Mouse (Mus musculus): ENCODE data around the gene Kctd6. TPM values are rescaled to one million over a fixed set of nuclear protein-coding genes. Genes with fewer than 3 reads are reported as not detected.

Kctd6 gene
- 1.1 and 1.4 TPM in 2 replicates for polyA plus RNA-seq (2012)

GRCm38 (mm10) chr14:8213803-8214224 lies at the start of gene Kctd6:
Gene Kctd6, plus strand, starts transcription at chr14:8214140.

GRCm38 (mm10) chr14:8172507-8173410 lies 41.2 kb upstream of the Kctd6 start, which contains the start of gene Pdhb:
Gene Pdhb, minus strand, starts transcription at chr14:8173025.

GRCm38 (mm10) chr14:8259166-8259565 lies 45.2 kb downstream of the Kctd6 start, which contains the start of gene Acox2:
Gene Acox2, minus strand, starts transcription at chr14:8259353.

Other genes with a start within 250 kb of the Kctd6 start
- 0.01 TPM in 1 of 2 replicates, not detected in the other for gene Dnase1l3, start 219.6 kb upstream of the Kctd6 start, polyA plus RNA-seq (2012)
- gene Abhd6, start 211.2 kb upstream of the Kctd6 start, polyA plus RNA-seq (2012), result 0.09 and 0.16 TPM in 2 replicates
- 3.5 and 3.6 TPM in 2 replicates for gene Rpp14, start 133.8 kb upstream of the Kctd6 start, polyA plus RNA-seq (2012)
- gene Pxk, start 115.9 kb upstream of the Kctd6 start, polyA plus RNA-seq (2012), result 8.7 and 8.8 TPM in 2 replicates
- gene Pdhb, start 41.1 kb upstream of the Kctd6 start, polyA plus RNA-seq (2012), result 88.2 and 108 TPM in 2 replicates
- not detected in 2 replicates for gene Acox2, start 45.2 kb downstream of the Kctd6 start, polyA plus RNA-seq (2012)
- gene Fam107a, start 103.9 kb downstream of the Kctd6 start, polyA plus RNA-seq (2012), result not detected in 2 replicates
- gene Oit1, start 164.6 kb downstream of the Kctd6 start, polyA plus RNA-seq (2012), result not detected in 2 replicates